Mouse (Mus musculus): ENCODE results near the gene Ppm1h.
A peak's percentile ranks its signal among the peaks of the same experiment; 100 is the strongest.

The Ppm1h gene

DNA sequence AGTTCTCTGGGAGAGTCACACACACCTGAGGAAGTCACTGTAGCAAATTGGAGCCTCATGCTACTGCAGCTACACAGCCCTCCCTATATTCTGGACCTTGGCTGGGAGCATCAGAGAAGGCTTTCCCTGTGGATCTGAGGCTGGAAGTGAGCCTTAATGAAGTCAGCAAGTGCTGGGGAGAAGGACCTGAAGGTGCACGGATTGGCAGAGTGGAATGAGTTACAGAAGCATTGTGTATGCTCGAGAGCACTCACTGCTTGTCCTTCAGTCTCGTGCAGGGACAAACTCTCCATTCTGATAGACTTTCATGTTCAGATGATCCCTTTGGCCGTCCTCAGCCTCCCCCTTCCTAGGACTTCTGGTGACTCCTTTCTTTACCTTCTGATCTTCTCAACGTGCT lies 26.3 kb downstream of the Ppm1h start:
- DNase-seq (ENCODE audit: inconsistent ontology term): no peak

GRCm38 (mm10) chr10:122705457-122705856 lies 26.9 kb downstream of the Ppm1h start:
- no peak for DNase-seq (ENCODE audit: inconsistent ontology term)

DNA sequence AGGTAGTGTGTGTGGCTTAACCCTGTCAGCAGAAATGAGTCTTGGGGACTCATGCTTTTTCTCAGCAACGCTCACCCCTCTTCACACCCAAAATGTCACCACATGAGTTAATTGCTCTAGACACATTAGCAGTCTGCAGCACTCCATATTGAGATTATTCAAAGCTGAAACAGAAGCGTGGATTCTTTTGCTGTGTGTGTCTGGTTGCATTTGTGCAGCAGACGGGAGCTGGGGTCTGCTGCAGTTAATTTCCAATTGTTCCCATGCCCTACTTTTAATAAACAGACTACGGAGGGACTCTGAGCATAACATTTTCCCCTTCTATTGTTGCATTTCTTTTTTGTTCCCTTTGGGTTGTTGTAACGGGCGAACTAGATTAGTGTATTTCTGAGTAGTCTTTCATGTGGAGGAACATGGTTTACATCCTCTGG lies 32.8 kb downstream of the Ppm1h start:
- DNase-seq (ENCODE audit: inconsistent ontology term): peak; percentile 56

DNA sequence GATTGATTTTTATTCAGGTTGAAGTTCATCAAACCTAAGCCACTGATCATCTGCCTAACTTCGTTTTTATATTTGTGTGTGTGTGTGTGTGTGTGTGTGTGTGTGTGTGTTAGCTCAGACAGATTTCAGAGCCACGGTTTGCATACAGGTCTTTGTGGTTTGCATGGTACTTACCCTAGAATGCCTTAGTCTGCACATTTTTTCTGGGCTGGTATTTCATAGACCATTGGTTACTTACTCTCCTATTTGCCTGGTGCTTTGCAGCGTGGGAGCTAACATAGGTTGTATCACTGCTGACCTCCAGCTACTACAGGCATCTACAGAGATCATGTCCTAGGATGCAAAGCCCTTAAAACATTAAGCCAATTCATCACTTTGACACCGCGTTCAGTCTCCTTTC lies 33.7 kb downstream of the Ppm1h start:
- peak; percentile 68 for DNase-seq (ENCODE audit: inconsistent ontology term)

DNA sequence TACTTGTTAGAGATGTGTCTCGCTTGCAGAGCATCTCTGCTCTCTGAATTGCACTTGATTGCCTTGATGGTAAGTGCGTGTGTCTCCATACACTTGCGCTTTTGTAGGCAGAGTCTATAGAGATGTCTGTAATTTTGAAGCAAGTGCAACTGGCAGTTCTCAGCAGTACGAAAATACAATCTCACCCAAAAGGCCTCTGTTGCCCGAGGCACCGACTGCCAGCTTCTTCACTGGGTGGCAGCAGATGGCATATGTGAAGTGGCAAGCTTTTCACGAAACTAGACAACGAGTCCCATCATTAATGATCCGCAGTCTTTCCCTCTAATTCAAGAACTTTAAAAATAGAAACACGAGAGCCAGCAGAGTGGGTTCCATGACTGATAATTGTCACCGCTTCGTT lies 37.3 kb downstream of the Ppm1h start:
- DNase-seq (ENCODE audit: inconsistent ontology term): no peak

- DNase-seq (ENCODE audit: inconsistent ontology term): no peak
Measured at GRCm38 (mm10) chr10:122716286-122716685, 37.7 kb downstream of the Ppm1h start.

- no peak for DNase-seq (ENCODE audit: inconsistent ontology term)
Measured at GRCm38 (mm10) chr10:122716739-122717474, 38.3 kb downstream of the Ppm1h start.

DNA sequence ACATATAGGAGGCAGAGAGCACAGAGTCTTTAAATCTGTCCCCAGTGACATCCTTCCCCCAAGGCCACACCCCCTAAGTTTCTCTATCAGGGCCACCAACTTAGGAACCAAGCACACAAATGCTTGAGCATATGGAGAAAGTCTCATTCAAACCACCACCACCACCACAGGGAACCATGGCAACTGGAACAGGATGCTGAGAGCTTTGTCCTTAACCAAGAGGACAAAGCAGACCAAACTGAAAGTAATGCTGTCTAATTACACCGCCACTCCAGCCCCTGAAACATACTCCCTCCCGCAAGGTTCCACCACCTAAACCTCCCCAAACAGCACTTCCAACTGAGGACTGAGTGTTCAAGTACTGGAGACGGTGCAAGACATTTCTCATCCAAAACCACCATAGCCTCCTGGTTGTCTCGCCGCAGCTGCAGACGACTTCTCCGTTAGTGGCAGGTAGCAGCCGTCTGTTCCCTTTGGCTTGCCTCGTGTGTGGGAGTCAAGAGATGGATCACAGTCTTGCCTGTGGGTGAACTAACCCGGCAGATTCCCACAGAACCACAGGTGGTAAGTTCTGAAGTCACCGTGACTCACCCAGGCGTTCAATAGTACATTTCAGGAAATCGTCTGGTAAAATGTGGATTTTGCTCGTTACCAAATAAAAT lies 39.3 kb downstream of the Ppm1h start:
- peak; percentile 39 for DNase-seq (ENCODE audit: inconsistent ontology term)

- no peak for DNase-seq (ENCODE audit: inconsistent ontology term)
Measured at GRCm38 (mm10) chr10:122718951-122719350, 40.4 kb downstream of the Ppm1h start.

GRCm38 (mm10) chr10:122722111-122722510 lies 43.5 kb downstream of the Ppm1h start:
- DNase-seq (ENCODE audit: inconsistent ontology term): no peak

DNA sequence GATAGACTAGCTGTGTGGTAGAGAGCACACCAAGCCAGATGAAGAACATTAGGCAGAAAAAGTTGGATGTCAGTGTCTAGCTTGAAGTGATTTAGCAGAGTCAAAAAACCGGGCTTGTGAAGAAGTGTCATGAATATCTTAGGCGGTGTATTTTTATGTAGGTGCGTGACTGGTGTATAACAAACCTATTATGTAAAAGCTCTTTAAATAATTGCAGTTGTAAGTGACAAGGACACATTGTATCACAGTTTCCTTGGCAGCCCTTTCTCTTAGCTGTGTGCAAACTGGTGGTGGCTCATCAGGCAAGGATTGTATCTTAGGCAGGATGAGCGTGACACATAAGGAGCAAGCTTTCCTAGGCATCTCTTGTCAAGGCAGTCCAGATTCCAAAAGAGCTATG lies 46.1 kb downstream of the Ppm1h start:
- no peak for DNase-seq (ENCODE audit: inconsistent ontology term)

GRCm38 (mm10) chr10:122727228-122727627 lies 48.7 kb downstream of the Ppm1h start:
- DNase-seq (ENCODE audit: inconsistent ontology term): no peak

- no peak for DNase-seq (ENCODE audit: inconsistent ontology term)
Measured at GRCm38 (mm10) chr10:122728172-122728571, 49.6 kb downstream of the Ppm1h start.

- DNase-seq (ENCODE audit: inconsistent ontology term): no peak
Measured at GRCm38 (mm10) chr10:122732146-122732545, 53.6 kb downstream of the Ppm1h start.

- no peak for DNase-seq (ENCODE audit: inconsistent ontology term)
Measured at GRCm38 (mm10) chr10:122734521-122734920, 56.0 kb downstream of the Ppm1h start.

GRCm38 (mm10) chr10:122735284-122735784 lies 56.8 kb downstream of the Ppm1h start:
- no peak for DNase-seq (ENCODE audit: inconsistent ontology term)

- no peak for DNase-seq (ENCODE audit: inconsistent ontology term)
Measured at GRCm38 (mm10) chr10:122736835-122737234, 58.3 kb downstream of the Ppm1h start.

GRCm38 (mm10) chr10:122738526-122738925 lies 60.0 kb downstream of the Ppm1h start:
- DNase-seq (ENCODE audit: inconsistent ontology term): no peak

DNA sequence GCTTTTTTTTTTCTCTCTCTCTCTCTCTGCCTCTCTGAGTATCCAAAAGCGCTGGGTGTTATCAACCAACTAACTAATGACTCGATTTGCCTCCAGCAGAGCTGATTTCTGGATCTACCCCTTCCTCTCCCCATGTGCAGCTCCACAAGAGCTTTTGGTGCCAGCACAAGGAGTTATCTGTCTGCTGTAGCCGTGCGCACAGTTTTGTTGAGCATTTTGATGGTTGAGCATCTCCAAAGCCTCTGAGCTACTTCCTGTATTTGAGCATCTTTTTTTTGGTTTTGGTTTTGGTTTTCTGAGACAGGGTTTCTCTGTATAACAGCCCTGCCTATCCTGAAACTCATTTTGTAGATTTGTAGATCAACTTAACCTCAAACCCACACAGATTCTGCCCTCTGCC lies 60.5 kb downstream of the Ppm1h start:
- no peak for DNase-seq (ENCODE audit: inconsistent ontology term)

GRCm38 (mm10) chr10:122740117-122740516 lies 61.6 kb downstream of the Ppm1h start:
- no peak for DNase-seq (ENCODE audit: inconsistent ontology term)

DNA sequence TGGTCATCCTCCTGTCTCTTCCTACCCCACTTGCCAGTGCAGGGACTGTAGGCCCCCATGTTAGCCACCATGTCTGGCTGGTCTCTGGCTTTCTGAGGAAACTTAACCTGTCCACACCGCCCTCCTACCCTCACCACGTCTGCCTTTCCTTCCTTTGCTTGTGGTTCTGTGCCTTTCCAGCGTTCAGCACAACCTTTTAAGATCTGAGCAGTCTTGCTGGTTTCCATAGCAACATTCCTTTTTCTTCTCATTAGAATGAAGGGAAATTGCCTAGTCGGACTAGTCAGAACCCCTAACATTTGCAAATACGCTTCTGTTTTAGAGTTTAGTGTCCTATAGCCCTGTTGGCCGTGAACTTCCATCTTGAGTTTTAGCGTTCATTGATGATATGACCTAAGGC lies 62.6 kb downstream of the Ppm1h start:
- no peak for DNase-seq (ENCODE audit: inconsistent ontology term)

GRCm38 (mm10) chr10:122742136-122742535 lies 63.6 kb downstream of the Ppm1h start:
- no peak for DNase-seq (ENCODE audit: inconsistent ontology term)

DNA sequence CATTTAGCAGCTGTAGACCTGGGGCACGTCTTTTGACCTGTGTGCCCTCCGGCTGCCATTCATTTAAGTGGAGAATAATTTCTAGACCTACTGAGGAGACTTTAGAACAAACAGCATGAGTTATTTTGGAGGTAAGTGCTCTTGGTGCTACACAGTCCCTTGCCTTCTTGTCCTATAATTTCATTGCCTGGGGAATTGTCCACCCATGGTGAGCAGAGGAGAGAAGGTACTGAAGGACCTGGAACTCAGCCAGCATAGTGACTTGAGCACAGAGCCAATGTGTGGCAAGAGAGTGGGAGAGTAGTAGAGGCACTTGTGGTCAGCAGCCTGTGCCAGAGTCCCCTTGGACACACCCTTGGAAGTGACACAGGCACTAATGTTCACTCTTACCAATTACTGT lies 64.8 kb downstream of the Ppm1h start:
- no peak for DNase-seq (ENCODE audit: inconsistent ontology term)

Measured in Muller cell, postnatal 12 days (primary cell).